Mouse (Mus musculus): ENCODE data around the gene Tcf7. TPM values are rescaled to one million over a fixed set of nuclear protein-coding genes. Genes with fewer than 3 reads are reported as not detected.
"Not testable (repeated sequence)": the region's sequence is repeated elsewhere in the genome, so short reads cannot be mapped to it uniquely, and the experiment has no call there.

The Tcf7 gene
- polyA plus RNA-seq, 1 experiment from 2014 or later: 27.7 TPM

GRCm38 (mm10) chr11:52222891-52223290, 59.9 kb downstream of the Tcf7 start:
- no peak for DNase-seq (ENCODE audit: low spot score)
- ATAC-seq (ENCODE audit: low read depth): no peak
- H3K9me3 ChIP-seq (ENCODE audit: control insufficient read depth, low read length): no peaks in the 10 kb centered on the region
- no peak overlapping the region for H3K4me3 ChIP-seq (ENCODE audit: low read depth, low read length)
- WGBS: 76% methylated on average over 6 of the region's 6 CpGs
- H3K36me3 ChIP-seq (ENCODE audit: control insufficient read depth, insufficient read depth, low read length): no peaks in the 10 kb centered on the region
- no peak overlapping the region for H3K9ac ChIP-seq (ENCODE audit: low read depth, low read length)
- H3K27me3 ChIP-seq (replicated peaks; ENCODE audit: control insufficient read depth, insufficient read depth, low read length): no peaks in the 10 kb centered on the region
- H3K4me2 ChIP-seq (ENCODE audit: low read depth, low read length): no peak overlapping the region
- H3K4me1 ChIP-seq (ENCODE audit: control insufficient read depth, insufficient read depth, low read length): no peaks in the 10 kb centered on the region
- no peak overlapping the region for H3K27ac ChIP-seq (replicated peaks; ENCODE audit: low read depth, low read length)

DNA sequence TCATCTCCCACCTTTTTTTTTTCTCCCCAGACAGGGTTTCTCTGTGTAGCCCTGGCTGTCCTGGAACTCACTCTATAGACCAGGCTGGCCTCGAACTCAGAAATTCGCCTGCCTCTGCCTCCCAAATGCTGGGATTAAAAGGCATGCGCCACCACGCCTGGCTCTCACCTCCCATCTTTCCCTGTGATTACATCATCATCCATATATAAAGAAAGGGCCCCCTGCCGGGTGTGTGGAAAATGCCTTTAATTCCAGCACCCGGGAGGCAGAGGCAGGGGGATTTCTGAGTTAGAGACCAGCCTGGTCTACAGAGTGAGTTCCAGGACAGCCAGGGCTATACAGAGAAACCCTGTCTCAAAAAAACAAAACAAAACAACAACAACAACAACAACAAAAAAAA, 60.9 kb downstream of the Tcf7 start:
- H3K9ac ChIP-seq (ENCODE audit: low read depth, low read length); H3K9me3 ChIP-seq (ENCODE audit: control insufficient read depth, low read length); H3K36me3 ChIP-seq (ENCODE audit: control insufficient read depth, insufficient read depth, low read length); ATAC-seq (ENCODE audit: low read depth); H3K4me1 ChIP-seq (ENCODE audit: control insufficient read depth, insufficient read depth, low read length); DNase-seq (ENCODE audit: low spot score); H3K4me3 ChIP-seq (ENCODE audit: low read depth, low read length); H3K4me2 ChIP-seq (ENCODE audit: low read depth, low read length); H3K27ac ChIP-seq (replicated peaks; ENCODE audit: low read depth, low read length); H3K27me3 ChIP-seq (replicated peaks; ENCODE audit: control insufficient read depth, insufficient read depth, low read length): not testable (repeated sequence)
- 95% methylated on average over 6 of the region's 6 CpGs for WGBS

GRCm38 (mm10) chr11:52220282-52220681, 62.5 kb downstream of the Tcf7 start:
- no peak overlapping the region for H3K4me3 ChIP-seq (ENCODE audit: low read depth, low read length)
- no peak overlapping the region for H3K27ac ChIP-seq (replicated peaks; ENCODE audit: low read depth, low read length)
- peak; percentile 65 for DNase-seq (ENCODE audit: low spot score)
- H3K4me1 ChIP-seq (ENCODE audit: control insufficient read depth, insufficient read depth, low read length): no peaks in the 10 kb centered on the region
- no peaks in the 10 kb centered on the region for H3K36me3 ChIP-seq (ENCODE audit: control insufficient read depth, insufficient read depth, low read length)
- H3K9me3 ChIP-seq (ENCODE audit: control insufficient read depth, low read length): no peaks in the 10 kb centered on the region
- WGBS: 9% methylated on average over 4 of the region's 4 CpGs
- no peak overlapping the region for H3K4me2 ChIP-seq (ENCODE audit: low read depth, low read length)
- H3K9ac ChIP-seq (ENCODE audit: low read depth, low read length): no peak overlapping the region
- H3K27me3 ChIP-seq (replicated peaks; ENCODE audit: control insufficient read depth, insufficient read depth, low read length): no peaks in the 10 kb centered on the region
- ATAC-seq (ENCODE audit: low read depth): peak; percentile 77; the same call in 1 of the 2 replicates

- H3K4me3 ChIP-seq (ENCODE audit: low read depth, low read length): no peak within 1 kb of the TSS
- no peaks in the 10 kb centered on the region for H3K4me1 ChIP-seq (ENCODE audit: control insufficient read depth, insufficient read depth, low read length)
- H3K27ac ChIP-seq (replicated peaks; ENCODE audit: low read depth, low read length): no peak within 1 kb of the TSS
- H3K4me2 ChIP-seq (ENCODE audit: low read depth, low read length): no peak within 1 kb of the TSS
- no peaks in the 10 kb centered on the region for H3K27me3 ChIP-seq (replicated peaks; ENCODE audit: control insufficient read depth, insufficient read depth, low read length)
- no peak for DNase-seq (ENCODE audit: low spot score)
- no peaks in the 10 kb centered on the region for H3K36me3 ChIP-seq (ENCODE audit: control insufficient read depth, insufficient read depth, low read length)
- H3K9ac ChIP-seq (ENCODE audit: low read depth, low read length): no peak within 1 kb of the TSS
- ATAC-seq (ENCODE audit: low read depth): no peak
- no peaks in the 10 kb centered on the region for H3K9me3 ChIP-seq (ENCODE audit: control insufficient read depth, low read length)
Observed at GRCm38 (mm10) chr11:52213887-52214286, 68.9 kb downstream of the Tcf7 start, which contains the start of gene Olfr1371. Gene Olfr1371, minus strand, starts transcription at chr11:52213987.

Other genes with a start within 250 kb of the Tcf7 start
- gene Ppp2ca, start 184.3 kb downstream of the Tcf7 start, polyA plus RNA-seq (2014; fragmentation: Nextera tagmentation; extraction: Ambion mirVana): 91.2 and 95.4 TPM in 2 replicates
- not detected in 2 replicates for gene Olfr1373, start 137.5 kb downstream of the Tcf7 start, polyA plus RNA-seq (2014; fragmentation: Nextera tagmentation; extraction: Ambion mirVana)
- not detected in 2 replicates for gene Olfr1371, start 69.0 kb downstream of the Tcf7 start, polyA plus RNA-seq (2014; fragmentation: Nextera tagmentation; extraction: Ambion mirVana)
- gene Skp1a, start 51.0 kb downstream of the Tcf7 start, polyA plus RNA-seq (2014; fragmentation: Nextera tagmentation; extraction: Ambion mirVana): 737 and 739 TPM in 2 replicates
- 239 and 240 TPM in 2 replicates for gene Vdac1, start 77.8 kb upstream of the Tcf7 start, polyA plus RNA-seq (2014; fragmentation: Nextera tagmentation; extraction: Ambion mirVana)
- gene 9530068E07Rik, start 113.4 kb upstream of the Tcf7 start, polyA plus RNA-seq (2014; fragmentation: Nextera tagmentation; extraction: Ambion mirVana): 199 and 218 TPM in 2 replicates